ENCODE assay signal across 18 mouse cellular contexts in genomic region chr12:46125867-46126266, GRCm38 (mm10).
A peak's percentile ranks its signal among the peaks of the same experiment; 100 is the strongest.
DNase-seq lines count a peak whose midpoint lies in the region; ATAC-seq lines count a peak whose summit lies in the region.
"Had no signal": no experiment of that assay in that cellular context is flagged by ENCODE, and none has a peak within 500 bp of the region (broad histone marks: within the 10 kb centered on the region; RNA-seq: fewer than 3 reads in every experiment).

No protein-coding gene starts in this region.

- no peaks in the 10 kb centered on the region for H3K4me1 ChIP-seq in heart, embryonic 16.5 days (ENCODE audit: control insufficient read depth, insufficient read depth, low read length)
- H3K4me1 ChIP-seq in midbrain, embryonic 15.5 days, result 0 out of 2 replicates have a peak, but pooled peaks cover 3% of the 10 kb centered on the region
- H3K4me1 ChIP-seq in midbrain, embryonic 11.5 days (ENCODE audit: control insufficient read depth, insufficient read depth, low read length), result no peaks in the 10 kb centered on the region
- no peaks in the 10 kb centered on the region for H3K4me1 ChIP-seq in intestine, embryonic 15.5 days (replicated peaks)
- no peaks in the 10 kb centered on the region for H3K4me1 ChIP-seq in forebrain, embryonic 14.5 days (ENCODE audit: control insufficient read depth, insufficient read depth, low read length)
- H3K4me1 ChIP-seq: embryonic facial prominence, embryonic 15.5 days; hindbrain, embryonic 13.5 days had no signal

- DNase-seq in heart, adult 11 months, result no peak
- DNase-seq in midbrain, embryonic 11.5 days (ENCODE audit: low spot score, missing footprints), result no peak
- DNase-seq in forebrain, embryonic 14.5 days (ENCODE audit: low spot score), result no peak
- DNase-seq: adrenal gland, postnatal 10 days; cerebellum, adult 2 months; cerebellum, postnatal 14 days; embryo, embryonic 11 days; gastrocnemius, postnatal 14 days; heart, postnatal 14 days; kidney, adult 11 months had no signal

- H3K36me3 ChIP-seq in heart, embryonic 16.5 days (ENCODE audit: control insufficient read depth, insufficient read depth), result no peaks in the 10 kb centered on the region
- H3K36me3 ChIP-seq in midbrain, embryonic 15.5 days (replicated peaks), result no peaks in the 10 kb centered on the region
- H3K36me3 ChIP-seq in midbrain, embryonic 11.5 days (ENCODE audit: control insufficient read depth, insufficient read depth, low read length), result no peaks in the 10 kb centered on the region
- H3K36me3 ChIP-seq in intestine, embryonic 15.5 days, result no peaks in the 10 kb centered on the region
- H3K36me3 ChIP-seq in forebrain, embryonic 14.5 days (ENCODE audit: control insufficient read depth, insufficient read depth, low read length), result no peaks in the 10 kb centered on the region
- H3K36me3 ChIP-seq: embryonic facial prominence, embryonic 15.5 days; hindbrain, embryonic 13.5 days had no signal

- 0 out of 2 replicates have a peak, but pooled peaks have one; percentile 37 for ATAC-seq in heart, embryonic 16.5 days (replicated peaks; ENCODE audit: extremely low read depth, insufficient read depth, low FRiP score)
- peak; percentile 74 for ATAC-seq in midbrain, embryonic 15.5 days (replicated peaks)
- no peak for ATAC-seq in midbrain, embryonic 11.5 days (ENCODE audit: low FRiP score)
- ATAC-seq in intestine, embryonic 15.5 days, result peak; percentile 75
- ATAC-seq in activated CD4-positive, CD25-positive, alpha-beta regulatory T cell, adult 4 months, result no peak
- ATAC-seq in forebrain, embryonic 14.5 days, result no peak
- ATAC-seq: forebrain, embryonic 16.5 days; hindbrain, postnatal 0 days had no signal

- H3K27ac ChIP-seq in heart, embryonic 16.5 days (ENCODE audit: low read length), result no peak overlapping the region
- peak overlapping the region; percentile 50; the same call in 1 of the 2 replicates for H3K27ac ChIP-seq in midbrain, embryonic 15.5 days
- no peak overlapping the region for H3K27ac ChIP-seq in midbrain, embryonic 11.5 days (ENCODE audit: low read depth, low read length)
- H3K27ac ChIP-seq in intestine, embryonic 15.5 days, result no peak overlapping the region
- no peak overlapping the region for H3K27ac ChIP-seq in forebrain, embryonic 14.5 days (ENCODE audit: low read depth, low read length)
- H3K27ac ChIP-seq: embryonic facial prominence, embryonic 15.5 days; hindbrain, embryonic 13.5 days; hindbrain, postnatal 0 days had no signal

- WGBS in heart, embryonic 16.5 days, result 19% methylated on average over 1 of the region's 1 CpGs
- 38% methylated on average over 1 of the region's 1 CpGs for WGBS in midbrain, embryonic 15.5 days
- 89% methylated on average over 1 of the region's 1 CpGs for WGBS in midbrain, embryonic 11.5 days
- 57% methylated on average over 1 of the region's 1 CpGs for WGBS in intestine, embryonic 15.5 days
- 59% methylated on average over 1 of the region's 1 CpGs for WGBS in forebrain, embryonic 14.5 days

- H3K9me3 ChIP-seq in heart, embryonic 16.5 days (replicated peaks; ENCODE audit: control insufficient read depth, low read length), result no peaks in the 10 kb centered on the region
- H3K9me3 ChIP-seq in midbrain, embryonic 15.5 days, result no peaks in the 10 kb centered on the region
- no peaks in the 10 kb centered on the region for H3K9me3 ChIP-seq in midbrain, embryonic 11.5 days (ENCODE audit: control insufficient read depth, low read length)
- no peaks in the 10 kb centered on the region for H3K9me3 ChIP-seq in intestine, embryonic 15.5 days
- no peaks in the 10 kb centered on the region for H3K9me3 ChIP-seq in forebrain, embryonic 14.5 days (replicated peaks; ENCODE audit: control insufficient read depth, low read length)
- H3K9me3 ChIP-seq: embryonic facial prominence, embryonic 15.5 days; hindbrain, embryonic 13.5 days had no signal

- no peaks in the 10 kb centered on the region for H3K27me3 ChIP-seq in heart, embryonic 16.5 days (ENCODE audit: control insufficient read depth, insufficient read depth, low read length)
- H3K27me3 ChIP-seq in midbrain, embryonic 15.5 days (replicated peaks), result no peaks in the 10 kb centered on the region
- no peaks in the 10 kb centered on the region for H3K27me3 ChIP-seq in midbrain, embryonic 11.5 days (ENCODE audit: control insufficient read depth, insufficient read depth, low read length)
- no peaks in the 10 kb centered on the region for H3K27me3 ChIP-seq in intestine, embryonic 15.5 days (replicated peaks)
- no peaks in the 10 kb centered on the region for H3K27me3 ChIP-seq in forebrain, embryonic 14.5 days (replicated peaks; ENCODE audit: control insufficient read depth, insufficient read depth, low read length)
- H3K27me3 ChIP-seq: embryonic facial prominence, embryonic 15.5 days; hindbrain, embryonic 13.5 days had no signal

- no peak overlapping the region for H3K4me2 ChIP-seq in heart, embryonic 16.5 days (ENCODE audit: low read depth, low read length)
- H3K4me2 ChIP-seq in midbrain, embryonic 15.5 days, result no peak overlapping the region
- H3K4me2 ChIP-seq in midbrain, embryonic 11.5 days, result no peak overlapping the region
- H3K4me2 ChIP-seq in intestine, embryonic 15.5 days (replicated peaks), result no peak overlapping the region
- H3K4me2 ChIP-seq in forebrain, embryonic 14.5 days (ENCODE audit: low read length), result no peak overlapping the region
- H3K4me2 ChIP-seq: embryonic facial prominence, embryonic 15.5 days; hindbrain, embryonic 13.5 days had no signal

- no peak overlapping the region for H3K4me3 ChIP-seq in heart, embryonic 16.5 days (ENCODE audit: low read length)
- no peak overlapping the region for H3K4me3 ChIP-seq in midbrain, embryonic 15.5 days
- H3K4me3 ChIP-seq in midbrain, embryonic 11.5 days (ENCODE audit: low read depth, low read length), result no peak overlapping the region
- no peak overlapping the region for H3K4me3 ChIP-seq in intestine, embryonic 15.5 days (replicated peaks)
- H3K4me3 ChIP-seq in forebrain, embryonic 14.5 days (ENCODE audit: low read depth, low read length), result no peak overlapping the region
- H3K4me3 ChIP-seq: embryonic facial prominence, embryonic 15.5 days; hindbrain, embryonic 13.5 days had no signal

- no peak overlapping the region for H3K9ac ChIP-seq in heart, embryonic 16.5 days (ENCODE audit: low read length)
- H3K9ac ChIP-seq in midbrain, embryonic 15.5 days, result no peak overlapping the region
- H3K9ac ChIP-seq in midbrain, embryonic 11.5 days (ENCODE audit: low read length), result no peak overlapping the region
- H3K9ac ChIP-seq in intestine, embryonic 15.5 days, result no peak overlapping the region
- no peak overlapping the region for H3K9ac ChIP-seq in forebrain, embryonic 14.5 days (ENCODE audit: low read length)
- H3K9ac ChIP-seq: embryonic facial prominence, embryonic 15.5 days; hindbrain, embryonic 13.5 days had no signal

Comparison
In these comparisons a context has a peak if more than half of its experiments do, and no peak if none do; other contexts are left out.
1. ATAC-seq: peak in heart, embryonic 16.5 days (single experiment), midbrain, embryonic 15.5 days (single experiment) and intestine, embryonic 15.5 days (single experiment); none in midbrain, embryonic 11.5 days (single experiment), activated CD4-positive, CD25-positive, alpha-beta regulatory T cell, adult 4 months (single experiment) and forebrain, embryonic 14.5 days (single experiment).